Mouse (Mus musculus) MEL (cell line): ENCODE measurements at regions not wholly inside any gene's neighbourhood (a gene's known extent, or its start where the extent isn't known, plus 50 kb on each side); places are given as distances from the start of the nearest gene placed in this dataset.

ENCODE experiments used
- BHLHE40 ChIP-seq: IDR thresholded peaks from 2 replicates; pipeline ENCODE4 v1.6.1; 2012; ENCODE audit warnings: low read depth, mild to moderate bottlenecking, inconsistent platforms, low read length, improper control_type of control experiment, borderline replicate concordance
- CTCF ChIP-seq, 3 experiments: IDR thresholded peaks in 2 of 3; conservative IDR thresholded peaks in 1 of 3; 2 replicates each; pipeline ENCODE4 v1.5.1; 2011 to 2012; ENCODE audit warnings: low read length in 3 of 3, low read depth in 2 of 3, mild to moderate bottlenecking in 2 of 3, improper control_type of control experiment in 1 of 3, inconsistent platforms in 1 of 3, mixed read lengths in 1 of 3, moderate library complexity in 1 of 3; ENCODE audit not compliant: control insufficient read depth in 1 of 3, insufficient read depth in 1 of 3, poor library complexity in 1 of 3, severe bottlenecking in 1 of 3
- EP300 ChIP-seq, 2 experiments: IDR thresholded peaks; 2 replicates each; pipeline ENCODE4 v1.6.1; 2011; ENCODE audit warnings: improper control_type of control experiment in 2 of 2, low read length in 2 of 2, low read depth in 1 of 2, mild to moderate bottlenecking in 1 of 2
- NRF1 ChIP-seq: IDR thresholded peaks from 2 replicates; pipeline ENCODE4 v1.6.1; 2014; ENCODE audit warnings: low read depth, mild to moderate bottlenecking, inconsistent platforms, low read length, improper control_type of control experiment, moderate library complexity; ENCODE audit not compliant: poor library complexity, insufficient read depth, severe bottlenecking
- POLR2A ChIP-seq, 2 experiments: IDR thresholded peaks; 2 replicates each; pipeline ENCODE4 v1.6.1; 2011 to 2012; ENCODE audit warnings: low read length in 2 of 2, mild to moderate bottlenecking in 2 of 2, control low read depth in 1 of 2, improper control_type of control experiment in 1 of 2, low read depth in 1 of 2, moderate library complexity in 1 of 2; ENCODE audit not compliant: control insufficient read depth in 1 of 2, insufficient read depth in 1 of 2, poor library complexity in 1 of 2
- TCF12 ChIP-seq: IDR thresholded peaks from 2 replicates; pipeline ENCODE4 v1.6.1; 2014; ENCODE audit warnings: low read depth, mild to moderate bottlenecking, inconsistent platforms, low read length, improper control_type of control experiment, moderate library complexity
- UBTF ChIP-seq: IDR thresholded peaks from 2 replicates; pipeline ENCODE4 v1.6.1; 2012; ENCODE audit warnings: low read depth, mild to moderate bottlenecking, inconsistent platforms, low read length, improper control_type of control experiment, moderate library complexity, borderline replicate concordance; ENCODE audit not compliant: insufficient read depth
- ZNF384 ChIP-seq: IDR thresholded peaks from 2 replicates; pipeline ENCODE4 v1.6.1; 2012; ENCODE audit warnings: low read depth, mild to moderate bottlenecking, inconsistent platforms, low read length, improper control_type of control experiment

DNA sequence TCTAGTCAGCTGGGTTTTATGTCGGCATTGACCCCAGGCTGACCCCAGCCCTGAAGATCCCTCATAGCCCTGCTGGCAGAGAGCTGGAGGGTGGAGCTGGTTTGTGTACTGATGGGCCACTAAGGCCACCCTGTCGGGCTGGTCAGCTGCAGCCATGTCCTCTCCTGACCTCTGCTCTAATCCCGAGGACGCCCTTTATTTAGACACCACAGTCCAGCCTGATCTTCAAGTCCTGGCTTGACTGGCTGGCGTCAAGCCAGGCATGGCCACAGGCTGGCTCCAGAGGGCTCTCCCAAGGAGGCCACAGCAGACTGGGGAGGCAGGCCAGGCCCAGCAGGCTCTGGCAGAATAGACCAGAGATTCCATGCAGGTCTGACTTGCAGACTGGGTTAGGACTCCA lies 264.8 kb downstream of the Bcor start:
- TF ChIP-seq TCF12 (no peak), NRF1 (no peak), POLR2A (IDR thresholded peaks at IDR 0.05; ENCODE audit: control insufficient read depth in 1 of 2, insufficient read depth in 1 of 2, low read depth in 1 of 2, low read length in 2 of 2, poor library complexity in 1 of 2) (no peak), EP300 (IDR thresholded peaks at IDR 0.05; ENCODE audit: low read depth in 1 of 2, low read length in 2 of 2) (no peak), CTCF (IDR thresholded peaks at IDR 0.05 in 2 of 3, conservative IDR thresholded peaks at IDR 0.05 in 1 of 3; ENCODE audit: control insufficient read depth in 1 of 3, insufficient read depth in 1 of 3, low read depth in 2 of 3, low read length in 3 of 3, poor library complexity in 1 of 3, severe bottlenecking in 1 of 3) (no peak), UBTF (no peak), BHLHE40 (no peak), ZNF384 (no peak)
